Mouse (Mus musculus) cerebellum, adult 11 months (tissue): ENCODE measurements around the gene Zfyve16.
A peak's percentile ranks its signal among the peaks of the same experiment; 100 is the strongest.

ENCODE experiments used
- DNase-seq: peaks from one replicate; pipeline ENCODE4 v3.0.0; 2022

The Zfyve16 gene

GRCm38 (mm10) chr13:92530721-92531211, at the start of gene Zfyve16:
Zfyve16 (minus strand) TSS chr13:92530868.
- DNase-seq: peak; percentile 99

GRCm38 (mm10) chr13:92578210-92578609, 47.5 kb upstream of the Zfyve16 start:
- DNase-seq: no peak

DNA sequence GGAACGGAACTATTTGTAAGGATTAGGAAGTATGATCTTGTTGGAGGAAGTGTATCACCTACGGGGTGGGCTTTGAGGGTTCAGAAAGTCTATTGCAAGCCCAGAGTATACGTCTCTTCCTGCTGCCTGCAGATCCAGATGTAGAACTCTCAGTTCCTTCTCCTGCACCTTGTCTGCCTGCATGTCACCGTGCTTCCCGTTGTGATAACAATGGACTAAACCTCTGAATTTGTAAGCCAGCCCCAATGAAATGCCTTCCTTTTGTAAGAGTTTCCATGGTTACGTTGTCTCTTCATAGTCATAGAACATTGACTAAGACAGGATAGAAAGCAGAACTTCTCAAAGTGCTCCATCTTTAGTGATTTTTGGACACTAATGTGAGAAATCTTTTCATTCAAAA, 46.0 kb upstream of the Zfyve16 start:
- no peak for DNase-seq

DNA sequence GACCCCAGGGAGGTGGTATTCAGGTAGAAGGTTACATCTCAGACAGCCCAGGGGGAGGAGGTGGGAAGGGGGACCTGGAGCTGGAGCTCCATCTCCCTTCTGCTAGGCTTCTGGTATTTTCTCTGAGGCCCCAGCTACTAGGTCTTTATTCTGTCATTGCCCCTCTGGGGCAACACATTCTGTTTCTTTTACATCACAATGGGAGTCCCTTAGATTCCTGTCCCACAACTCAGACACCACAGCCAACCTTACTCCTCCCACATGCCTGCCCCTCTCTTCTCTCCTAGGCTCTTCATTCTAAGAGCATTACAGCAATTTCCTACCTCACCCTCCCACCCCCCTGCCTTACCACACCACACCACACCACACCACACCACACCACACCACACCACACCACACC, 45.4 kb upstream of the Zfyve16 start, which contains the start of gene Spz1:
Gene Spz1, minus strand, starts transcription at position 101 of the 400 bp plus-strand sequence.
- DNase-seq: no peak

- DNase-seq: no peak
Observed at GRCm38 (mm10) chr13:92559429-92559828, 28.8 kb upstream of the Zfyve16 start.

DNA sequence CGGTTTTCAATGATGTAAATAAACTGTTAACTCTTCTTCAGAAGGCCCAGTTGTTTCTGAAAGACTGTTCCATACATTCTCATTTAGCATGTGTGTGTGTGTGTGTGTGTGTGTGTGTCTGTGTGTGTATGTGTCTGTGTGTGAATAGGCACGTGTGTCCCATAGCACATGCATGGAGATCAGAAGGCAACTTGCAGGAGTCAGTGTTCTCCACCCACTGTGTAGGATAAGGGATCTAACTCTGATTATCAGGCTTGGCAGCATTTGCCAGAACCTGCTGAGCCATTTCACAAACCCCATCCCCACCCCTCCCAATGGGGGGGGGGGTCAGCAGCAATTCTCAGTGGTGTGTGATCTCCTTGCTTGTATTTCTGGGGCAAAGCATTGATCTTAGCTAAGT, 26.6 kb upstream of the Zfyve16 start:
- no peak for DNase-seq

GRCm38 (mm10) chr13:92556458-92557126, 25.9 kb upstream of the Zfyve16 start:
- DNase-seq: no peak

DNA sequence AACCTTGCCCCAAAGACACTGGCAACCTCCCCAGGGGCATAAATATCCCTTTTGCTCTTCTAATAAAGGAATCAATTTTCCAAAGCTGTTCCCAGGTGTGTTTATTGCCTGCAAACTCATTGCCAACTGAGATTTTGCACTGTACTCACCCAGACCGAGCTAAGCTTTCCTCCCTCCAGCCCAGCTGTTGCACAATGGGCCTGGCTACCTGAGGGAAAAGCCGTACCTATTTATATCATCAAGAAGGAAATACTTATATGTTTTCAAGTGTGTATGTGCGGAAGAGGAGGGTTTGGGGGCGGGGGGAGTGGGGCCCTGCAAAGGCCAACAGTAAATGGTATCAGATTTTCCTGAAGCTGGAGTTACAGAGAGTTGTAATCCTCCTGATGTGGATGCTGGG, 16.4 kb upstream of the Zfyve16 start:
- DNase-seq: no peak

DNA sequence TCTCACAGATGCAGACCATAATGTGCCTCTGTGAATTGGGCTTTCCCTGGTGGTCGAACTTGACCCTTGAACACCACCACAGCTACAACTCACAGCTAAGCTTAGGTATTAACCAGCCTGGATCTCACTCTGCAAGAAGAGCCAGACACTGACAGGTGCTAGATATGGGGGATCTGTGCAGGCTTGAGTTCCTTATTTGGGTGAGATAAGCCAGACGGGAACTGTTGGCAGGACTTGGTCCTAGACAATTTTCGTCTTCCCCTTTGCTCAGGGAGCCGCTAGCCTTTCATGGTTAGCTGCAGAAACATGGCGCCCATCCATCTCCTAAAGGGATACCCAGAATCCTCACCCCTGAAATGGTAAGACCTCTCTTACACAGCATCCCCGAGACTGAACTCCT, 10.3 kb upstream of the Zfyve16 start:
- no peak for DNase-seq

GRCm38 (mm10) chr13:92539126-92539525, 8.5 kb upstream of the Zfyve16 start:
- no peak for DNase-seq

DNA sequence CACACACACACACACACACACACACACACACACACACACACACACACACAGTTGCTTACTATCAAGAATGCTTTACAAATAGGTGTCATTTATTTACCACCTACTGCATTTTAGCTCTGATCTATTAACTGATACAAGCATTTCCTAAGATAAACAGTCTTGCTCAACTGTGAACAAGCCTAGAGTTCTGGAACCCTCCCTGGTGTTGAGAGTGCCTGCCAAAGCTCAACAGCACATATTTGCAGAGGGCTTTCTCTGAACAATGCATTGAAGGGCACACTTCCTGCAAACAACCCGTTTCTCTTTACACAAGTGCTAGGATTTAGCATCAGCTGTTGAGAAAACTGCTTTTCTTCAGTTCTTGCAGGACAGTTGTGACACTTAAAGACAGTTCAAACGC, 3.1 kb upstream of the Zfyve16 start:
- DNase-seq: no peak

- DNase-seq: no peak
Observed at GRCm38 (mm10) chr13:92532216-92532615, 1.5 kb upstream of the Zfyve16 start.

GRCm38 (mm10) chr13:92531237-92531636, 569 bp upstream of the Zfyve16 start:
- no peak for DNase-seq

DNA sequence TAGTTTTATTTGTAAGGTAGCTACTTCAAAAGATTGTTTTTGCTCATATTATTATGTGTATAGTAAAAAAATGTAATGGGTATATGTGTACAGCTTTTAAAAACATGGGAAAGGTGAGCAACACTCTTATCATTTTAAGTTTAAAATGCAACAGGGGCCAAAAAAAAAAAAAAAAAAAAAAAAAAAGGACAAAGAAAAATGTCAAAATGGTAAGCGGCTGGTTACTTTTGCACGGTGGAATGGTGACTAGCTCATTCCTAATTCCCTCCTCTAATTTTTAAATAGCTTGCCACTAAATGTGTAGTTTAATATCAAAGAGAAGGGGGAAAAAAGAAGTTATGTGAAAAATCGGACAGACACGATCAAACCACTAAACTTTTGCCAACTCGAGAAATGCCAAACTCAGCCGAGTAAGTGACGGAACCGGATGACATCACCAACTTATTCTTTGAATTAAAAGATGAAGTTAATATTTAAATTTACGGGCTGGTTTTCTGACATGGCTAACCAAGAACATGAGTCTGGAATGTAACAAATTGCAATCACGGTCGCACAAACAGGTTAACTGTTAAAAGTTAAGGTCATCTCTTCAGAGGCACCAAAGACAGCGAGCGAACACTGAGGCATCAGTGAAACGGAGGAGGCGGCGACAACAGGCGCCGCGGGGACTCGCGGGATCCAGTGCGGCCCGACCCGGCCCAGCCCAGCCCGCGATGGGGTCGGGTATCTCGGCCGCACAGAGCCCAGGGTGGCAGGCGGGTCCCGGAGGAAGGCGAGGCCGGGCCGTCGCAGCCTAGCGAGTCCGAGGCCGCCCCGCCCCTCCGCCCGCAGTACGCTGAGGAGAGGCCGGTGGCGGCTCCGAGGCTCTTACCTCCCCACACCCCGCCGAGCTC, 594 bp downstream of the Zfyve16 start:
- no peak for DNase-seq

DNA sequence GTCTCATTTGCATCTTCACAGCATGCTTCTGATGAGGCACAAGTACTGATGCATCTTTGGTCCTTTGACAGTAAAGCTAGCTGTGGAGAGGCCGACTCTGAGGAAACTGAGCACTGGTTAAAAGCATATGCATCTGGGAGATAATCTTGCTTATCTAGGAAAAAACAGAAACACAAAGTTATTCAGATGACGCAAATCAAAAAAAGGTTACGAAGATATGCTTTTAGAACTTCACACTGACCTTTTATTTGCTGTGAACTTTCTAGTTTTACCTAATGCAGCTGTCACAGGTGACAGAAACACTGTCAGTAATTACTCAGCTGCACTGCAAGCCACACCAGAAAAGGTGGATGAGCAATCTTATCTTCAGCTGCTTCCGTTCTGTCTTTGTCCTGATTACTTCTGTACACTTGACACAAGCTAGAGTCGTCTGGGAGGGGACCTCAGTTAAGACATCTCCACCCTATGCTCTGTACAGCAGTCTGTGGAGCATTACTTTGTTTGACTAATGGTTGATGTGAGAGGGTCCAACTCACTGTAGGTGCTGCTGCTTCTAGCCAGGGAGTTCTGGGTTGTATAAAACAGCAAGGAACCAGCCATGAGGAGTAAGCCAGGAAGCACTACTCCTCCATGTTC, 7.4 kb downstream of the Zfyve16 start:
- no peak for DNase-seq

GRCm38 (mm10) chr13:92504871-92505270, 25.8 kb downstream of the Zfyve16 start:
- no peak for DNase-seq

GRCm38 (mm10) chr13:92491923-92492322, 38.7 kb downstream of the Zfyve16 start:
- DNase-seq: no peak

DNA sequence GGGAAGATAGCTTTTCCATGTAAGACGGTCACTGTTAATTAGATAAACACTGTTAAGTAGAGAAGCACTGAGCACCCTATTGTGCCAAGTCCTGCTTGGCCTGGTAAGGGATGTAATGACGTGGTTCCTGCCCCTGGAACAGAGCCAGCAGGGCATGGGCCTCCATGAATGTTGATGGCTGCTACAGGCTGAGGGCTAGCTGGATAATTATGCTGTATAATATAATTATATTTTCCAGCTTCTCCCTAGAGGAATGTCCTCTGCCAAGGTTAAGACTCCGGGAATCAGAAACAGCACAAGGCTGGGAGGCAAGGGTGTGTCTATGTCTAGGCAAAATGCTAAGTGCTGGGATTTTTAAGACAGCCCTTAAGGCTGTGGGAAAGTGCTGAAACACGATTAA, 39.9 kb downstream of the Zfyve16 start:
- no peak for DNase-seq

GRCm38 (mm10) chr13:92483852-92484463, 46.7 kb downstream of the Zfyve16 start, which contains the start of gene Fam151b:
Fam151b (minus strand) TSS chr13:92484015.
- peak; percentile 92 for DNase-seq

- DNase-seq: peak; percentile 24
Observed at GRCm38 (mm10) chr13:92483348-92483747, 47.3 kb downstream of the Zfyve16 start.

- no peak for DNase-seq
Observed at GRCm38 (mm10) chr13:92470151-92470550, 60.5 kb downstream of the Zfyve16 start.

DNA sequence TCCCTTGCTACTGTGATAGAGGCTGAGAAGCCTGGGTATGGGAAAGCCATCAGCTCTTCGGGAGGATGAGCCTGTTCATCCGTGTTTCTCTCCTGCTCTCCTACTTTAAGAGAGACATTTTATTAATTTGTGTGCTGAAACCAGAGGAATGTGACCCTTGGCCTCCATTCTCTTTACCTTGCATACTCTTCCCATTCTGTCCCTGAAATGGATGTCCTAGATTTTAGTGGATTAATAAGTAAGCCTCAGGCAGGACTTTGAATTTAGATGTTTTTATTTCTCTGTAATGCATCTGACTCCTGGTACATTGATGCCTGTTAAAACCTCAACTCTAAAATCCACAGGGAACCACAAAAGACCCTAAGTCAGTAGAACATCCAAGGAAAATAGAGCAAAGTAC, 61.3 kb downstream of the Zfyve16 start:
- no peak for DNase-seq

- DNase-seq: no peak
Observed at GRCm38 (mm10) chr13:92467891-92468290, 62.8 kb downstream of the Zfyve16 start.
